Mouse (Mus musculus) naive thymus-derived CD4-positive, alpha-beta T cell, adult 2 months (primary cell): Measurements from ENCODE around the gene Tjap1.

Experiments
- DNase-seq: peaks from one replicate; pipeline ENCODE4 v3.0.0-alpha.2; 2011; ENCODE audit warnings: low read depth

The Tjap1 gene

DNA sequence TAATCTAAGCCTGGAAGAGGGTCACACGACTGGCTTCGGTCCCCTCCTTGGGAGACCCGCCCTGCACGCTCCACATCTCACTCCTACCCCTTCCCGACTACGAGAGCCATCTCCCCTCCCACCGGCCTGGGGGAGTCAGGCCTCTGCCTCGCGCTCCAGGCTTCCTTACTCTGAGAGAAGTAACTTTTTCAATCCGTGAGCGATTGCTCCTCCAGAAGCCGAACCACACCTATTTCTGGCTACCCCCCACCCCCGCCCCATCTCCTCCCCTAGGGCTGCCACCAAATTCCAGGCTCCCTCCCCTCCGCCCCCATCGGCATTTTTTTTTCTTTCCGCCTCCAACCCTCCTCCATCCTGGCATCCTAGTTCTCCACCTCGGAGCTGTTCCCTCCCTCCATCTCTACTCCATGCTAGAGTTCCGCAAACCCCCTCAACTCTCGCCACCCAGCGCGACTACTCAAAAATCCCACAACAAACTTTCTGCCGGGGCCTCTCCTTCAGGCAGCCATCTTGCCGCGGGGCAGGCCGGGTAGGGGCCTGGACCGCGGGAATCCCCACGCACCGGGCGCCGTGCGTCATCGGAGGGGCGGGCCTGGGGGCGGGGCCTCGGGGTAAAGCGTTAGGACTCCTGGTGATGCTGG, at the start of gene Tjap1:
Gene Tjap1, minus strand, starts transcription at position 544 of the 641 bp plus-strand sequence.
- peak; percentile 87 for DNase-seq

- DNase-seq: no peak
These were observed 45.9 kb upstream of the Tjap1 start for GRCm38 (mm10) chr17:46328723-46329122.

DNA sequence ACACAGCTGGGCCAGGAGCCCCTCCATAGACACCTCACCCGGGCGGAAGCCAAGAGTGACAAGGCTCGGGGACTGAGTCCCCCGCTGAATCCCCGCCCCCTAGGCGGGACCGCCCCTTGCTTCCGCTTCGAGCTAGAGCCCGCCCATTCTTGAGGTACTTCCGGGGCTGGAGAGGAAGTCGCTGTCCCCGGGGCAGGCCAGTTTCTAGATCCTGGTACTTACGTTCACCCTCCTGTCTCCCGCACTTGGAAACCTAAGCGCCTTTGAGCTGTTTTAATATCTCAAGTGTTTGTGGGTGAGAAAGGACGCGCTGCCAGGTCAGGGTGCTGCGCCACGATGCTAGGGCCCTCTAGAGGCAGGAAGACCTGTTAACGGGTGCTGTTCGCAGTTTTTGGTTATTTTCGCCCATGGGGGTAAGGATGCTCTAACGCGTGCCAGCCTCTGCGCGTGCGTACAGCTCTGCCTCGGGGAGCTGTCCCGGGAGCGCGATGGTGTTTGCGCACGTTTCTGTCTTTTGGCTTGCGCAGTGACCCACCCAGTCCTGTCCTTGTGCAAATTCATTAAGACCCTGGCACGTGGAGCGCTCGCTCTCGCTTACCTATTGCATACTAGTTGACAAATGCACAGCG, 45.2 kb upstream of the Tjap1 start, which contains the start of gene Abcc10:
Gene Abcc10, minus strand, starts transcription at position 447 of the 629 bp plus-strand sequence.
- peak; percentile 98 for DNase-seq

DNA sequence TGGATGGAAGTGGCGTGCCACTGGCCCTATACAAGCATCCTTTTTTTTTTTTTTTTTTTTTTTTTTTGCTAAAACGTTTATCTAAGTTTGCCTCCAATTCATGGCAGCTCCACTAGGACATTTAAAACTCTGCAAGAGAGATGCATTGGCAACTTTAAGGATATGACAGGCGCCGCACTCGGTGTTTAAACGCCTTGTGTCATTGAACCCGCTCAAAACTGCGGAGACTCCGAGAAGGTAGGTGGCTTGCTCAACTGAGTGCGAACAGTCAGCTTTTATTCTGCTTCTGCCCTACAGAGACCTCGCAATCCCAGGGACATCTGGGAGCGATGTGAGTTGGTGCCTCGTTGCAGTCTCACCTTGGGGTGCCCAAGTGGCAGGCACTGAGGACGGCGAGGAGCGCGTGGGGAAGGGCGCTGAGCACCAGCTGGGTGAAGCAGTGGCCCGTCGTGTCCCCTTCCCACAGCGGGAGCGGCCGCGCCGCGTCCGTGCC, 44.6 kb upstream of the Tjap1 start:
- no peak for DNase-seq

DNA sequence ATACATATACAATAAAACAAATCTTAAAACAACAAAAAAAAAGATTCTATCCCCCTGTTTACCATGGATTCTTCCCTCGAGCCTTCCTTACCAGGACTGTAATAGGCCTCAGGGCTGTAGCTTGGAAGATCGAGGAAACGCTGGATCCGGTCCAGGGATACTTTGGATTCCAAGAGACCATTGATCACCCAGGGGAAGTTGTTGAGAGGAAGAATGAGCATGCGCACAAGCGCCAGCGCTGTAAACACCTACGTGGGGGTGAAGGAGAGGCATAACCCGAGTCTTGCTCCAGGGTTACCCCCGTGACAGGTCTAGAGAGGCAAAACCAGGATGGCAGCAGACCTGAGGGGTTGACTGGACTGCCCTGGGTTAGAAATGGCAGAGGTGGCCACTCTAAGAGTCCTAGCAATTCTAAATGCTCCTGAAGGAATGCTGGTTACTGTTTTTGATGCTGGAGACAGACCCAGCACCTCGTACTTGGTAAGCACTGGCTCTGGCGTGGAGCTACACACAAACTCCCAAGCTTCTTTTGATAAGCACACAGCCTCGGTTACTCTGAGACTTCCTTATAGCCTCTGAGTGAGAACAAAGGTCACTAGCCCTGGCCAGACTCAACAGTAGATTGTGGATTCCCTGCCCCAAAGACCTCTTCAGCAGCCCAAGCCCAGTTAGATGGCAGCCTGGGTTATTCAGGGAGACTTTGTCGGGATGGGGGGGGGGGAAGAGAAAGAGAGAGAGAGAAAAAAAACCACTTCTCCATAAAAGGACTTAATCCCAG, 39.4 kb upstream of the Tjap1 start:
- no peak for DNase-seq

GRCm38 (mm10) chr17:46320492-46320891, 37.7 kb upstream of the Tjap1 start:
- no peak for DNase-seq

- DNase-seq: no peak
These were observed 33.0 kb upstream of the Tjap1 start for GRCm38 (mm10) chr17:46315813-46316212.

GRCm38 (mm10) chr17:46313135-46313715, 30.4 kb upstream of the Tjap1 start:
- no peak for DNase-seq

GRCm38 (mm10) chr17:46310515-46310914, 27.7 kb upstream of the Tjap1 start:
- DNase-seq: no peak

GRCm38 (mm10) chr17:46309835-46310234, 27.0 kb upstream of the Tjap1 start:
- DNase-seq: no peak

- DNase-seq: no peak
These were observed 24.1 kb upstream of the Tjap1 start for GRCm38 (mm10) chr17:46306956-46307355.

GRCm38 (mm10) chr17:46304184-46304583, 21.4 kb upstream of the Tjap1 start:
- no peak for DNase-seq

- DNase-seq: no peak
These were observed 19.1 kb upstream of the Tjap1 start for GRCm38 (mm10) chr17:46301892-46302291.

DNA sequence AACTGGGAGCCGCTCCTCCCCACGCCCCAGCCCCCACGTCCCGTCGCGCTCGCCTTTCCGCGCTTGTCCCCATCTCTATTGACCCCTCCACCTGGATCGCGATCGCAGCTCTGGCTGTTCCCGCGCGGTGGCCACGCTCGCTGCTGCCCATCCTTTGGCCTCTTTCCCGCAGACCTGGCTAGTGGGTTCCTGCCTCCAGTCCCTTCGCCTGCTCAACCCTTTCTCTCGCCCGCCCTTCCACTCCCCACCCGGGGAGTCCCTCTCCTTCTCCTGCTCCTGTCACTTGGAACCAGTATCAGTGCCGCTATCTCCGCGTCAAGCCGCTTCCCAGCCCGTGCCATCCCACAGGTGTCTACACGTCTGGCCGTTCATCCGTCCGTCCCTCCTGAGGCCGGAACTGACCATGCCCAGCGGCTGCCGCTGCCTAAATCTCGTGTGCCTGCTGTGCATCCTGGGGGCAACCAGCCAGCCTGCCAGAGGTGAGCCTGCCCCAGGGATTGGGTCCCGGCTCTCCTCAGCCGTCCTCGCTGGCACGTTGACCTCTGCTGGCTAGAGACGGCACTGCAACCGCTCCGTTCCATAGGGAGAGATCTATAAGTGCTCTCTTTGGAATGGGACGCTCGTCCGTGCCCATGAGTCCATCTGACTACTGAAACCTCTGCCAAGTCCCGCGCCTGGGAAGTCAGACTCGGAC, 15.5 kb upstream of the Tjap1 start:
- peak; percentile 82 for DNase-seq

DNA sequence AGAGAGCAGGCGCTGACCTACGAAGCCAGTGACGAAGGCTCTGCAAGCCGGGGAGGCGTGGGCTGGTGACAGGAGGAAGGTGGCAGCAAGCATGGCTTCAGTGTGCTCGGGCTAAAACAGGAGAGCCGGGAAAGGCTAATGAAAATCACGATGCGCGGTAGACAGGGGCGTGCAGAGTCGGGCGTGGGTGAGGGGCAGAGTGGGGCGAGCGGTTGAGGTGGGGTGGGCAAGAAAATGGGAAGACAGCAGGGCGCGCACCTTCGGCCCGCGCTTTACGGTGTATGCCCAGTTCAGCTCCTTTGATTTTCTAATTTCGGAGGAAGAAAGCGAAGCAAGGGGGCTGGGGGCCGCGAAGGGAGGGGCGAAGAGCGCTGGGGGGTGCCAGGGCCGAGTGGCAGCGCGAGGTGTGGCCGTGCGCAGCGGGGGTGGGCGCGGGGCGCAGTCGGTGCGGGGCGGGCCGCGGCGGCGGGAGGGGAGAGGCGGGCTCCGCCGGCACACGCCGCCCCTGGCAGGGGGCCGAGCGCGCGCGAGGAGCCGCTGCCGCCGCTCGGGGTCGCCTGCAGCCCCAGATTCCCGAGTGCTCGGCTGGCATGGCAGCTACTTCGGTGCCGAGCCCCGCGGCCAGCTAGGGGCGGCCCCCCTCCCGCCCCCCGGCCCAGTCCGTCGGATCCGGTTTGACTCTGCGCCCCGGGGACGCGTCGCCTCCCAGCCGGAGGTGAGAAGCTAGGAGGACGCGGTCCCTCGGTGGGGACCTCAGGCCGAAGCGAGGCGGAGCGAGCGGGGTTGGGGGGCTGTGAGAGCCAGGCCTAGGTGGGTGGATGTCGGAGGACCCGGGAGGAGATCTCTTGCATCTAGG, 14.8 kb upstream of the Tjap1 start, which contains the start of gene Dlk2:
Gene Dlk2, plus strand, starts transcription at position 58 of the 856 bp plus-strand sequence.
- DNase-seq: no peak

DNA sequence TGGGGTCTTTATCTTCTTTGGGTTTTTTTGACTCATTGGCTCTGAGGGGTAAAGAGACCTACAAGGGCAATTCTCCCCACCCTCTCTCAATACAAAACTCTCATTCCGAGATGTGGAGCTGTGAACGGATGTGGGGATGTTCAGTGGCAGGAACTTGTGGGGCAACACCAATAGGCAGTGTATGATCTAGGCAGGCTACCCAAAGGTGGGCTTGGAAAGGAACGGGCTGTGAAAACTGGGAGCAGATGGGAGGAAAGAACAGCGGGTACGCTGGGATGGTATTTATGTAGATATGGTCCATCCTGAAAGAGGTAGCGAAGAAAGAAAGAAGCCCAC, 14.2 kb upstream of the Tjap1 start:
- peak; percentile 44 for DNase-seq

GRCm38 (mm10) chr17:46296601-46297000, 13.8 kb upstream of the Tjap1 start:
- DNase-seq: peak; percentile 35

- DNase-seq: no peak
These were observed 4.9 kb upstream of the Tjap1 start for GRCm38 (mm10) chr17:46287678-46288095.

DNA sequence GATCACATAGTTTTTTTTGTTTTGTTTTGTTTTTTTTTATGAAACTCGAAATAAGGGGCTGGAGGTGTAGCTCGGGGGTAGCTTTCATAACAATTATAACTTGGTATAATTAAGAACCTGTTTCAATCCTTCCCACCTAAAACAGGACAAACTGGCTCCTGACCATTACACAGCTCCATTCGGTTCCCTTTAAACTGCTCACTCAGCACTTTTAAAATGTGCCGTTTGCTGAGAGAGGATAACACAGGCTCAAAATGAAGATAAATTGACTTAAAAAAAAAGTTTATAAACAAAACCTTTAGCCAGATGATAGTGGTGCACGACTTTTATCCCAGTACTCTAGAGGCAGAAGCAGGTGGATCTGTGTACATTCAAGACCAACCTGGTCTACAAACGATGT, 2.6 kb upstream of the Tjap1 start:
- no peak for DNase-seq

- DNase-seq: no peak
These were observed 1.8 kb upstream of the Tjap1 start for GRCm38 (mm10) chr17:46284653-46285052.

DNA sequence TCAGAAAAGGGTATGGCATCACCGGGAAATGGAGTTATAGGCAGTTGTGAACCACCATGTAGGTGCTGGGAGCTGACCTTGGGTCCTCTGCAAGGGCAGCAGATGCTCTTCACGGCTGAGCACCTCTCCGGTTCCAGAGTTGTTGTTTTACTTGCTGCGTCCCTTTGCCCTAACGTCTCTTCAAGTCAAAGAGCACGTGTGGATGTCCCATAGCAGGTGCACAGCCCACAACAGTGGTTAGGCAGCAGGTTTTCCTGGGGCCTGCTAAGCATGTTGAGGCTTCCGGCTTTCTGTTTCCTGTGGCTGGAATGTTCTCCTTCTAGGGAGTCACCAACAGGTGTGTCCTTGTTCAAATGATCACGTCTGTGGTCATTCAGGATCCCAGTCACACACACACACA, 1.1 kb upstream of the Tjap1 start:
- no peak for DNase-seq
